Mouse (Mus musculus) liver, adult 2 months (tissue): ENCODE data around the gene Rxfp4.

ENCODE experiments used
- CTCF ChIP-seq: fragments of 200-500 bp; IDR thresholded peaks from 2 replicates; pipeline ENCODE4 v1.5.1; 2011; ENCODE audit warnings: low read depth, low read length, control low read depth
- POLR2A ChIP-seq: fragments of 200-500 bp; IDR thresholded peaks from 2 replicates; pipeline ENCODE4 v1.6.1; 2011; ENCODE audit warnings: low read length, control low read depth; ENCODE audit not compliant: insufficient read depth; ENCODE audit errors: extremely low read depth

- TF ChIP-seq POLR2A (no peak), CTCF (no peak)
Observed at GRCm38 (mm10) chr3:88648452-88649168, 4.3 kb downstream of the Rxfp4 start.
